Mouse (Mus musculus) WW6 (cell line): ENCODE results near the gene Tmem218.

ENCODE experiments used
- DNase-seq: peaks from one replicate; pipeline ENCODE4 v3.0.0-alpha.2; 2013; ENCODE audit warnings: low read depth, low spot score

Tmem218 gene

DNA sequence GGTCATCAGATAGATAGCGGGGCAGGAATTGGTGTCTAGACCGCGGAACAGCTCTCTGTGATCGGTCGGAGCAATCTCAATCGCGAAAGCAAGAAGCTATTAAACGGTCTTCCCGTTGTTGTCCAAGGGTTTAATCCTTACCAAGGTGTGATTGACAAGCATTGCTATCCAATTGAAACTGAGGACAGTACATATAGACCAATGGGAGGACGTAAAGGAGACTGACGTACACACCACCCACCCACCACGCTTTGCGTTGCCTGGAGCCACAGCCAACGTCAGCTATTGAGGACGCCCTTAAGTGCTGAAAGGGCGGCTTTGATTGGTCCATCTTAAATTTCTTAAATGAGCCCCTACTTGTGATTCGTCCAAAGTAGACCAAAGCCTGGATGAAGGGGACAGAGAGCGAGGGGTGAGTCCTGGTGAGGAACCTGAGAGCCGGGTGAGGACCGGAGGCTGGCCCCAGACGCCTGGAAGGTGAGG, at the start of gene Tmem218:
Tmem218 (plus strand) TSS at position 295 of the 483 bp plus-strand sequence.
- DNase-seq: peak; percentile 95

DNA sequence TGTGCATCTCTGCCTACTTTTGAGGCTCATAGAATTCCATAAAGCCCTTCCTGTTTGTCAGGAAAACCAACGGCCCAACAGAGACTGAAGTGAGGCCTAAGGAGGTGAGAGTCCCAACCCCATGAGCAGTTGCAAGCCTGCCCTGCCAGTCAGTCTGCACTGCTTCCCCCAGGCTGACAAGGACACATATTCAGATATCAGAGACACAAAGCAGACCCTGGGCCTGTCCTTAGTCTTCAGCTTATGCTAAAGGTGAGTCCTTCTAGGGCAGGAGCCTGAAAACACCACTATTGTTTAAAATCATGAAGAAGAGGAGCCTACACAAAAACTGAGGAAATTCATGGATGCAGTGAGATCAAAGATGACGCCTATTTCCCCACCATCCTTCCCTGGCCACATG, 47.3 kb upstream of the Tmem218 start:
- no peak for DNase-seq

GRCm38 (mm10) chr9:37166899-37167298, 41.1 kb upstream of the Tmem218 start:
- DNase-seq: no peak

DNA sequence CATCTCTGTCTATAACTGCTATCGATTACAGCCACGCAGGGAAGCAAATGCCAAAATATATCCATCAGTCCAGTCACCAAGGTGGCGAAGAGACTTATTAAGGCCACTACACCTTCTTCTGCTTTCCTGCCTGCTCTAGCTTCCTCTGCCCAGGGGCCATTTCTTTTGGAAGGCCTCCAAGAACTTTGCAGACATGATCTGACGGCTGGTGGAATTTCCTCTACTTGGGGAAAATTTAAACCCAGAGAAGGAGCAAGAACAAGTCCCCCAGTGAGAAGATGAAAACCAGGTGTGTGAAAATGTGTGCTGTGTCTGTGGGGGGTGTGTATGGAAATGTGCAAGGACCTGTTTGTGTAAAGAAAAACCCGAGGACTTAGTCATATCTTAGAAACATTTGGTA, 34.6 kb upstream of the Tmem218 start:
- DNase-seq: no peak

DNA sequence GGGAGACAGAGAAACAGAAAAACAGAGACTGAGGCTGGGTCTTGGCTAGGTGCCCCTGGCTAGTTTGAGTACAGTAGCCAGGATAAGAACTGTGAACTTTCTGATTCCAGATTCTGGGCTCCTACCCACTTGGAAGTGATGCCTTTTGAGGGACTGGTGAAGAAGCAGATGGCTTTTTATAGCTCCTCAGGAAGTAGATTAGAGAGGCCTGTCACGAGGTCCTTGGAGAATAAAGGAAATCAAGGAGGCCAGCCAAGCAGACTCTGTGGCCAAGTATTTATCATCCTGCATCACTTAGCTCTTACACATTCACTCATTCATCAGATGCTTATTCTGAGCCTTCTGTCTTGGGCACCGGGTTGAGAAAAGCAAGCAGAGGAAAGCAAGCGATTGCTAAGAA, 32.0 kb upstream of the Tmem218 start:
- no peak for DNase-seq

- DNase-seq: peak; percentile 48
Measured at GRCm38 (mm10) chr9:37177107-37177506, 30.9 kb upstream of the Tmem218 start.

- no peak for DNase-seq
Measured at GRCm38 (mm10) chr9:37177551-37177950, 30.5 kb upstream of the Tmem218 start.

- no peak for DNase-seq
Measured at GRCm38 (mm10) chr9:37178911-37179310, 29.1 kb upstream of the Tmem218 start.

GRCm38 (mm10) chr9:37179596-37179995, 28.4 kb upstream of the Tmem218 start:
- no peak for DNase-seq

GRCm38 (mm10) chr9:37181596-37181995, 26.4 kb upstream of the Tmem218 start:
- DNase-seq: no peak

DNA sequence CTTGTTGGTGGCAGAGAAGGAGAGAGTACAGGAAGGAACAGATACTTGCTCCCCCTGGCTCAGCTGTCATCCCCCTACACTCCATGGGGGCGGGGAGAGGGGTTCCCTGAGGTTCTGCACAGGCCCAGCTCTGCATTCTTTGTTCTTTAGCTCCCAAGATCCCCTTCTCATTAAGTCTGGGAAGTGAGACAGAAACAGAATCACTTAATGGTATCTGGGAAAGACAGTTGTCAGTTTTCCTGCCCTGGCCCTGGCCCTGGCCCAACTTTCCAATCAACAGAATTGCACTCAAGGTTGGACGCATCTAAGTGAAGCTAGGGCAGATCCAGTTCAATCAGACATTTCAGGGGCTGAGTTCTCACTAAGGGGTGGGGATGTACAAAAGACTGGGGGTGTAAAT, 24.8 kb upstream of the Tmem218 start:
- DNase-seq: no peak

- no peak for DNase-seq
Measured at GRCm38 (mm10) chr9:37187407-37187806, 20.6 kb upstream of the Tmem218 start.

DNA sequence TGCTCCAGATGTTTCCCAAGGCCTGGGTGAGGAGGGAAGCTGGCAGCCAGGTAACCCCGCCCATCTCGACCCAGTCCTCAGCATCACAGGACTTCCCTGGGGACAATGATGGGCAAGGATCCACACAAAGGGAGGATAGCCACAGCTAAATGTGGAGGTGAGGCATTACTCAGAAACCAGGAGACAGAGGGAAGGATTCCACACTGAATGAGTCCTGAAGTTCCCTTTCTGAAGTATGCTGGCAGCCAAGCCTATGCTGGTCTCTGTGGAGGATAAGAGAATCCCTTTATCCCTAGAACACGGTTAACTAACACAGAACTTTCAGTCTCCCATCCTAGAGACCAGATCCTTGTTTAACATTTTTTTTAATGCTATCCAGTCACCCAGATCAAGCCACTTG, 20.0 kb upstream of the Tmem218 start:
- DNase-seq: no peak

- no peak for DNase-seq
Measured at GRCm38 (mm10) chr9:37197067-37197466, 11.0 kb upstream of the Tmem218 start.

GRCm38 (mm10) chr9:37200414-37200813, 7.6 kb upstream of the Tmem218 start:
- DNase-seq: no peak

- no peak for DNase-seq
Measured at GRCm38 (mm10) chr9:37203884-37204283, 4.1 kb upstream of the Tmem218 start.

DNA sequence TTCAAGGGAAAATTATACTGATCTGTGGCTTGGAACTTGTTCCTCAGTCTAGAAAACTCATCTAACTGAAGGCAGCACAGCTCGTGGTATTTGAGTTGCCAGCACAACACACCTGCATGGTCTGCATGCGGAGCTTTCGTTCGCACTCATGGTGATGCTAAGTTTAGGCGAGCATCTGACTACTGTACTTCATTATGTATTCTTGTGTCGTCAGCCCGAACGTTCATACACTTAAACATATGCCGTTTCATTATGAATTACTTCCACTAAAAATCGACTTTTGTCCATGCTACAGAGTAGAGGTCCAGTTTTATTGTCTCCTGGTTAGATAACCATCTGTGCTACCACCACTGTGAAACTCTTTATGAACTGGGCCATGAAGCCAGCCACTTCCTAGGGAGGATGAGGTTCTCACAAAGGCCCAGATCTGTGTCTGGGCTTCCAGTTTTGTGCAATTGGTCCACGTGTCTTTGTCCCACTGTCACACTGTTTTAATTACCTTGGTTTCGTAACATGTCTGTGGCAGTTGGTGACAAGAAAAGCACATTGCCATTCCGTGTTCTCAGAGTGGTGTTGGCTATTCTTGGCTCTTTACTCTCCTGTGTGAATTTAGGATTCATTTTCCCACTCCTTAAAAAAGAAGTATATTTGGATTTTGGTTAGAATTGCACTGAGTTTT, 5.2 kb downstream of the Tmem218 start:
- DNase-seq: no peak

- DNase-seq: no peak
Measured at GRCm38 (mm10) chr9:37214327-37215060, 6.5 kb downstream of the Tmem218 start.

- DNase-seq: no peak
Measured at GRCm38 (mm10) chr9:37220755-37221154, 12.7 kb downstream of the Tmem218 start.

DNA sequence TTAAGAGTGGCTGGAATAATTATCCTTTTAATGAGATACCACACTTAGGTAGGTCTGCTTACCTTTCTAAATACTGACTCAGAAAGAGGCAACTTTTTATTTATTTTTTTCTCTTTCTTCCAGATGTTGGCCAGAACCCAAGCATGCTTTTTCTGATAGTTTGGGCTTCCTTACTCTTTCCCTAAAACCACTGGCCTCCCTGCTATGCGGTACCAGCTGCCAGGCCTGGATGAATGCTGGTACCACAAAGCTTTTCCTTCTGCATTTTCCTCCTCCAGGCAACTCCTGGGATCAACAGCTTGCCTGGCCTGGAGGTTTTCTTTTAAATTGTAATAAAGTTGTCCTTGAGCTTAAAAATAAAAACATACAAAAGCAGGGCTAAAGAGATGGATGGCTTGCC, 17.6 kb downstream of the Tmem218 start:
- DNase-seq: no peak

DNA sequence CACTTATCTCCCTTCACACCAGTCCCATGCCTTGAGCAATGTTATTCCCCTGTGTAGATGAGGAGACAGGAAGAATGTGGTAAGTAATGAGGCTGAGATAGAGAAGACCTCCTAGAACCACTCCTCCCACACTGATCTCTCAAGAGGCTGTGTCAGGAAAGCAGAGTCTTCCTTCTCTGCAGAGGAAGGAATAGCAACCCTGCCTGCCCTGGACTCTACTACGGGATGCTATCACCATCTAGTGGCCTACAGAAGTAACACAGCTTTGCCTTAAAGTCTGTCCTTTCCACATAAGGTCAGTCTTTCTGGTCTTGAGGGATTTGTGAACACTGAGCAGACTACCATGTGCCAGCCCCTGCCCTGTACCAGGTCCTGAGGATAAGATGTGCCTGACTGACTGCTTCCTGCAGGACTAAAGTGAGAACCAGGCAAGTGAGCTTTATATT, 21.9 kb downstream of the Tmem218 start:
- no peak for DNase-seq

- no peak for DNase-seq
Measured at GRCm38 (mm10) chr9:37230486-37231195, 22.6 kb downstream of the Tmem218 start.
